Mouse (Mus musculus): ENCODE measurements at regions not wholly inside any gene's neighbourhood (a gene's known extent, or its start where the extent isn't known, plus 50 kb on each side); places are given as distances from the start of the nearest gene placed in this dataset.
"Not testable (repeated sequence)": the region's sequence is repeated elsewhere in the genome, so short reads cannot be mapped to it uniquely, and the experiment has no call there.

GRCm38 (mm10) chr9:115408886-115409285, 98.7 kb upstream of the Stt3b start:
- no peak for DNase-seq (ENCODE audit: extremely low spot score in 1 of 2, low spot score in 1 of 2)

GRCm38 (mm10) chr9:115414190-115414589, 104.0 kb upstream of the Stt3b start:
- no peak for DNase-seq (ENCODE audit: extremely low spot score in 1 of 2, low spot score in 1 of 2)

- DNase-seq (ENCODE audit: extremely low spot score in 1 of 2, low spot score in 1 of 2): no peak
Observed at GRCm38 (mm10) chr9:115422786-115423185, 112.6 kb upstream of the Stt3b start.

GRCm38 (mm10) chr9:115426682-115427081, 116.5 kb upstream of the Stt3b start:
- DNase-seq (ENCODE audit: extremely low spot score in 1 of 2, low spot score in 1 of 2): no peak

- no peak for DNase-seq (ENCODE audit: extremely low spot score in 1 of 2, low spot score in 1 of 2)
Observed at GRCm38 (mm10) chr9:115430271-115430670, 120.0 kb upstream of the Stt3b start.

GRCm38 (mm10) chr9:115434696-115435095, 124.5 kb upstream of the Stt3b start:
- no peak for DNase-seq (ENCODE audit: extremely low spot score in 1 of 2, low spot score in 1 of 2)

GRCm38 (mm10) chr9:115436301-115436700, 126.1 kb upstream of the Stt3b start:
- no peak for DNase-seq (ENCODE audit: extremely low spot score in 1 of 2, low spot score in 1 of 2)

GRCm38 (mm10) chr9:115438234-115438633, 128.0 kb upstream of the Stt3b start:
- not testable (repeated sequence) for DNase-seq (ENCODE audit: extremely low spot score in 1 of 2, low spot score in 1 of 2)

GRCm38 (mm10) chr9:115446681-115447080, 136.5 kb upstream of the Stt3b start:
- DNase-seq (ENCODE audit: extremely low spot score in 1 of 2, low spot score in 1 of 2): no peak

GRCm38 (mm10) chr9:115450741-115451320, 140.6 kb upstream of the Stt3b start:
- no peak for DNase-seq (ENCODE audit: extremely low spot score in 1 of 2, low spot score in 1 of 2)

- no peak for DNase-seq (ENCODE audit: extremely low spot score in 1 of 2, low spot score in 1 of 2)
Observed at GRCm38 (mm10) chr9:115454771-115455170, 144.6 kb upstream of the Stt3b start.

- no peak for DNase-seq (ENCODE audit: extremely low spot score in 1 of 2, low spot score in 1 of 2)
Observed at GRCm38 (mm10) chr9:115456121-115456520, 145.9 kb upstream of the Stt3b start.

- no peak for DNase-seq (ENCODE audit: extremely low spot score in 1 of 2, low spot score in 1 of 2)
Observed at GRCm38 (mm10) chr9:115456638-115457037, 146.4 kb upstream of the Stt3b start.

GRCm38 (mm10) chr9:115457889-115458710, 147.9 kb upstream of the Stt3b start:
- no peak for DNase-seq (ENCODE audit: extremely low spot score in 1 of 2, low spot score in 1 of 2)

GRCm38 (mm10) chr9:115459075-115459474, 148.9 kb upstream of the Stt3b start:
- not testable (repeated sequence) for DNase-seq (ENCODE audit: extremely low spot score in 1 of 2, low spot score in 1 of 2)

GRCm38 (mm10) chr9:115465326-115465725, 155.1 kb upstream of the Stt3b start:
- no peak for DNase-seq (ENCODE audit: extremely low spot score in 1 of 2, low spot score in 1 of 2)

GRCm38 (mm10) chr9:115468641-115469040, 158.4 kb upstream of the Stt3b start:
- DNase-seq (ENCODE audit: extremely low spot score in 1 of 2, low spot score in 1 of 2): no peak

- DNase-seq (ENCODE audit: extremely low spot score in 1 of 2, low spot score in 1 of 2): no peak
Observed at GRCm38 (mm10) chr9:115471582-115471981, 161.4 kb upstream of the Stt3b start.

GRCm38 (mm10) chr9:115473037-115473436, 162.8 kb upstream of the Stt3b start:
- DNase-seq (ENCODE audit: extremely low spot score in 1 of 2, low spot score in 1 of 2): no peak

GRCm38 (mm10) chr9:115473847-115474246, 163.6 kb upstream of the Stt3b start:
- DNase-seq (ENCODE audit: extremely low spot score in 1 of 2, low spot score in 1 of 2): no peak

GRCm38 (mm10) chr9:115474342-115474741, 164.1 kb upstream of the Stt3b start:
- DNase-seq (ENCODE audit: extremely low spot score in 1 of 2, low spot score in 1 of 2): no peak

- DNase-seq (ENCODE audit: extremely low spot score in 1 of 2, low spot score in 1 of 2): no peak
Observed at GRCm38 (mm10) chr9:115476205-115476604, 166.0 kb upstream of the Stt3b start.

Data from layer of hippocampus, postnatal 25 days (tissue).